In the genomic region with DNA sequence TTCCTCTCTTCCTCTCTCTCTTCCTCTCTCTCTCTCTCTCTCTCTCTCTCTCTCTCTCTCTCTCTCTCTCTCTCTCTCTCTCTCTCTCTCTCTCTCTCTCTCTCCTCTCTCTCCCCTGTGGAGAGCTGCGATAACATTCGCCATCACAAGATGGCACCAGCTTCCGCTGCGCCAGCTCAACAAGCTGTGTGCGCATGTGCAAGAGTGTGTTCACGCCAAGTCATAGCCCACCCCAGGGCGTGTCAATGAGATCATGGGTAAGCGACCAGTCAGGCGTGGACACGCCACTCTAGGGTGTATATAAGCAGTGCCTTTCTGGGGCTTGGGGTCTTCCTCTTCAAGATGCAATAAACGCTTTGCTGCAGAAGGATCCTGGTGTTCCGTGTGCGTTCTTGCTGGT, we compare ENCODE assay signal across 6 mouse cellular contexts.
DNase-seq lines count a peak whose midpoint lies in the region; TF ChIP-seq lines count a peak whose summit lies in the region.
"Not testable (repeated sequence)": the region's sequence is repeated elsewhere in the genome, so short reads cannot be mapped to it uniquely, and the experiment has no call there.

No protein-coding gene starts in this region.

- not testable (repeated sequence) for H3K27ac ChIP-seq in ES-Bruce4 (ENCODE audit: insufficient read depth, low read length); ES-E14 (ENCODE audit: insufficient read depth, low read depth, low read length, poor library complexity, severe bottlenecking)

- peak; percentile 56 for DNase-seq in ES-CJ7 (ENCODE audit: low read depth, low spot score)
- peak; percentile 7 for DNase-seq in ES-E14 (ENCODE audit: low read depth, low spot score)
- peak; percentile 66 for DNase-seq in R1 (ENCODE audit: low read depth, low spot score)
- peak; percentile 3 for DNase-seq in WW6 (ENCODE audit: low read depth, low spot score)
- peak; percentile 36 for DNase-seq in ZHBTc4 (ENCODE audit: low read depth, low spot score)

- not testable (repeated sequence) for H3K9me3 ChIP-seq in ES-Bruce4 (replicated peaks; ENCODE audit: control insufficient read depth, insufficient read depth, low read length, poor library complexity, severe bottlenecking); ES-E14 (ENCODE audit: control insufficient read depth, insufficient read depth, low read depth, low read length)

- not testable (repeated sequence) for H3K36me3 ChIP-seq in ES-Bruce4 (ENCODE audit: control insufficient read depth, insufficient read depth, low read length, poor library complexity, severe bottlenecking); ES-E14 (ENCODE audit: control insufficient read depth, insufficient read depth, low read length, poor library complexity, severe bottlenecking)

- H3K9ac ChIP-seq in ES-Bruce4 (ENCODE audit: low read depth, poor library complexity, severe bottlenecking); ES-E14 (ENCODE audit: insufficient read depth, low read depth, low read length, poor library complexity, severe bottlenecking): not testable (repeated sequence)

- TF ChIP-seq POLR2A in ES-Bruce4 (IDR thresholded peaks at IDR 0.05; ENCODE audit: insufficient read depth, low read length), result not testable (repeated sequence)

- H3K4me3 ChIP-seq in ES-Bruce4 (ENCODE audit: low read depth, low read length); ES-E14 (ENCODE audit: insufficient read depth in 1 of 2, low read depth in 1 of 2, low read length in 2 of 2, poor library complexity in 1 of 2, severe bottlenecking in 1 of 2): not testable (repeated sequence)

- in situ Hi-C loops in ES-E14 (cut with MboI; ENCODE audit: low sequenced_read_pairs in 2 of 2, unreplicated experiment in 2 of 2), result not testable (repeated sequence)

- not testable (repeated sequence) for H3K27me3 ChIP-seq in ES-Bruce4 (ENCODE audit: control insufficient read depth, insufficient read depth, low read length, poor library complexity, severe bottlenecking)

- H3K4me1 ChIP-seq in ES-Bruce4 (ENCODE audit: control insufficient read depth, insufficient read depth, low read length); ES-E14 (ENCODE audit: control insufficient read depth in 2 of 2, insufficient read depth in 2 of 2, low read length in 2 of 2, poor library complexity in 1 of 2): not testable (repeated sequence)

- TF ChIP-seq CTCF in ES-Bruce4 (IDR thresholded peaks at IDR 0.05; ENCODE audit: low read depth, low read length), result peak; percentile 7

- not testable (repeated sequence) for TF ChIP-seq EP300 in ES-Bruce4 (IDR thresholded peaks at IDR 0.05; ENCODE audit: insufficient read depth, low read depth, low read length)

Comparison
In these comparisons a context has a peak if more than half of its experiments do, and no peak if none do; other contexts are left out.
1. DNase-seq: peak in every context shown above with its lines; median percentile 66 in R1; 56 in ES-CJ7; 36 in ZHBTc4; 7 in ES-E14; 3 in WW6.